Mouse (Mus musculus) lung, postnatal 14 days (tissue): ENCODE data around the gene Sdhc.

ENCODE experiments used
- DNase-seq: peaks from one replicate; pipeline ENCODE4 v3.0.0; 2021

The Sdhc gene

GRCm38 (mm10) chr1:171149974-171150760 is at the start of gene Sdhc, which contains the start of gene Mpz:
TSS of gene Sdhc (minus strand) at chr1:171150603.
TSS of gene Mpz (plus strand) at chr1:171150711.
- peak; percentile 96 for DNase-seq

GRCm38 (mm10) chr1:171199532-171199931 is 49.1 kb upstream of the Sdhc start:
- no peak for DNase-seq

DNA sequence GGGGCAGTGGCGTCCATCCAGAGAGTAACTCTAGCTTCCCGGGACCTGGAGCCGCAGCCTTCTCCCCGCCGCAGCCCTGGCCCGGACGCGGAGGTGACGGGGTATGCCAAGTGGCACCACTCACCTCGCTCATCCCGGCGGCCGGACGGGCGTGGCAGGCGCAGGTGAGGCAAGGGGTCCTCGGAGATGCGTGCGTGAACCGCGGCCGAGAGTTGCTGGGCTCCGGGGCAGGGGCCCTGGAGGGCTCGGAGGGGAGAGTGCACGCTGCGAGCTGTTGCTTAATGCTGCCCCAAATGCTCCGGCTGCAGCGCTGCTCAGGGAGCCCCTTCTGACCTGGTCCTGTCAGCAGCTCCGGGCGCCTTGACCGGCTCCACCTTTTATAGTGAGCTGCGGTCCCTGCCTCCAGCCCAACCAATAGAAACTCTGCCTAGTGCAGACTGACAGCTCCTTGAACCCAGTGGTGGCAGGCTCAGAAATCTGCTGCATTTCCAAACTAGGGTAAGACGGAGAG is 45.5 kb upstream of the Sdhc start, which contains the start of gene Pcp4l1:
TSS of gene Pcp4l1 (minus strand) at position 382 of the 511 bp plus-strand sequence.
- DNase-seq = peak; percentile 57

- no peak for DNase-seq
Measured at GRCm38 (mm10) chr1:171195046-171195822, 44.8 kb upstream of the Sdhc start.

DNA sequence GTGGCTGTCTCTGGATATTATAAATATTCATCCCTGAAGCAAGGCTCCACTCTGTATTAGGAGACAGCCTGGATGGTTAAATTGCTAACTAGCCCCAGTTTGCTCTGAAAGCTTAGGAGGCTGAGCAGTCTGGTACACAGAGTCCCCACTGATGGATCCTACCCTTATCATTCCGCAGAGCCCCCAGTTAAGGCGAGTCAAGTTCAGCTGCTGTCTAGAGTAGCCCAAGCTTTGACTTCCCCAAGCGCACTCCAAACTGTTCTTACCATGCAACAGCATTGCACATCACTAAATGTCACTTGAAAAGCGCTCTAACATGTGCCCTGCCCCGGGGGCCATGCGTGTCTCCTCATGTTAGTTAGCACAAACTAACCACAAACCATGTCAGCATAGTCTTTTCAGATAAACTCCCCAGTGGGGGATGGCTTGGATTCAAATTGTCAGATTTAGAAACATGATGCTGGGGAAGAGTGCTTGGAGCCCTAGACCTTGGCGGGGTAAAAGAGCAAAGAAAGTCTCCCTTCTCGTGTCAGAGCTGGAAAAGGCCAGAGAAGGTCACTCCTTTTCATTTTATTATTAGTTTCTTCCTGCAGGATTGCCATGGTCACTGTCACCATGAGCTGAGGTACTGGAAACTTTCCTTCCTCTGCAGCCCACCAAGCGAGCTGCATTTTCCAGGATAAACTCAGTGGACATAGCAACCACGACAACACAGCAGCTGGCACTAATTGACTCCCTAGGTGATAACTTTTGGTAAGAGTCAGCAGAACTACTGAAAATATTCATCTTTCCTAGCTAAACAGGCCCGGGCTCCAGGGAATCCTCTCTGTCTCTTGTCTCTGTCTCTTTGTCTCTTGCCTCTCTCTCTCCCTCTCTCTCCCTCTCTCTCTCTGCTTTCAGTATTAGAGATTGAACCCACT is 43.8 kb upstream of the Sdhc start:
- DNase-seq = no peak

DNA sequence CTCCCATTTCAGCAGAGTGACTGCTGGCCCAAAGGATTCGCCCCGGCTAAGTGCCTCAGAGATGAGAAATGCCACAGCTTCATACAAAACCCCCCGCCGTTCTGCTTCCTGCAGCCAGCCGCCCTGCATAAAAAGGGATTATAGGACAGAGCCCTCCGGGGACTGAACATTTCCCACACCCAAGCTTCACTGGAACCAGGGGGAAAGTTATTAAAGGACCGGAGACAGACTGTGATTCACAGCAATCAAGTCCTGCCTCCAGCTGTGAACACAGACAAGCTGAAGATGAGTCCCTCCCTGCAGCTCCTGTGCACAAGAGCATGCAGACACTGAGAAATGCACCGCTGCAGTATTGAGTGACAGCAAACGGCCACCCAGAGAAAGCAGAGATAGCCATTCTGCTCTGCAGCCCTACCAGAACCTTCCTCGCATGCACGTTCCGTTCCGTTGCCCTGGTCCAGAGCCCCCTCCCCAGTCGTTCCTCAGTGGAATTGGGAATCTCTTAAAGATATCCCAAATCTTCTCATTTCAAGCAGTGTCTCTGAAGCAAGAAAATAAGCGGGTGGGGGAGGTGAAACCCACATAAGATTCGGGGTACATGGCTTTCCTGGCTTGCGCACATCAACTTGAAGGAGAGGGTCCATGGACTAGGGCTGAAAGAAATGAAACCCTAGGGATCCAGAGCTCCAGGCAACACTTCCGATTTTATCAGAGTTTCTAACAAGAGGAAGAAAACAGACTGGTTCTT is 42.9 kb upstream of the Sdhc start:
- DNase-seq = no peak

DNA sequence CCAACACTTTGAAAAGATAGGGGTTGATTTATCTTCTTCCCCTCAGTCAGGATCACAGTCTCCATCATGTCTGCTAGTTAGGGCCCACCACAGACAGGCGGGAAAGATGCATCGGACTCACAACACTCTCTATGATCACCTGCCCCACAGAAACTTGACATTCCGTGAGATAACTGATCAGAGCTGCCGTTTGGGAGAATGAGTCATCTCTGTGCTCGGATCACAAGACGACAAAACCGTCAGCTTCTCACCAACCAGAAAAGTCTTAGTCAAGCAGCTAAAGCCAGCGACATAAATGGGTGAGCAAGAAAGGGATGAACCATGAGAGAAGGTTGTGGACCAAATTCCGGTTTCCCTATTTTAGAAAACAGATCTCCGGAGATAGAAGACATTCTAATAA is 41.9 kb upstream of the Sdhc start:
- no peak for DNase-seq

- DNase-seq = no peak
Measured at GRCm38 (mm10) chr1:171190832-171191231, 40.4 kb upstream of the Sdhc start.

DNA sequence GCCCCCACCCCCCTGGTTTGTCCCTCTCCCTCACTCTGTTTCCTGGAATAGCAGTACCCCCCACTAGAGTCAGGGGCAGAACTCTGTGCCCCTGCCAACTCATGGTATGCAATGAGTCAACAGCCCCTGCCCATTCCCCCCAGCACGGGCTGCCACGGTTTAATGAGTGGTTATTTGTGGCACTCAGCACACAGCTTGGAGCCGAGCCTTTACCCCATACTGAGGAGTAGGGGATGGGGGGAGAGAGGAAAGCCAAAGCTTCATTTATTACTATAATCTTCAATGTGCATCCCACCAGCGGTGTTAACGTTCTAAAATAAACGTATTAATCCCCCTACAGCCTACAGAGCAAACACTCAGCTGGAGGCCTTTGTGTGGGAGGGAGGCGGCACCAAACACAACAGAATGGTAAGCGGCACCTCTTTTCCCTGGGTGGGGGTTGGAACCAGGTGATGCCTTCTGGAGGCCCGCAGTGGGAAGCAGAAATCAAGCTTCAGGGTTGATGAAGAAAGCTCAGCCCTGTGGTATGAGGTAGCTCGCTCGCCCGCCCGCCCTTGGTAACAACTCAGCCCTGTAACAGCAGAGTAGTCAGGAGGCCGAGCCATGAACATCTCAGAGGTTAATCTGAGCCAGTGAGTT is 39.2 kb upstream of the Sdhc start:
- no peak for DNase-seq

DNA sequence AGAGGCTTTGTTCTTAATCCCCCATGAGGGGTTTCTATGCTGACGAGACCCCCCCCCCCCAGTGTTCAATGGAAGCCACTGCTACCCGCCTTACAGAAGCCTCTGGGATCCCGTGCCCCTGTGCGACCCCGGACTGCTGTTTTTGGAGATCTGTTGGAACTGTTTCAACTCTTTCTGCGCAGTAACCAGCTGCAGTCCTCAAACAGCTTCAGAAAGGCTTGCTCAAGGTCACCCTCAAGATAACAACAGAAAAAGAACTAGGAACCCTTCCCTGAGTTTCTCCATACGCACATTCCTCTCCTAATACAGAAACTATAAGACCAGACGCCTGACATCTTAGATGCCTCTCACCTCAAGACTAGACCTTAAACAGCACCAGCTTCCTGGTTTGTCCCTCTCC is 38.6 kb upstream of the Sdhc start:
- no peak for DNase-seq

DNA sequence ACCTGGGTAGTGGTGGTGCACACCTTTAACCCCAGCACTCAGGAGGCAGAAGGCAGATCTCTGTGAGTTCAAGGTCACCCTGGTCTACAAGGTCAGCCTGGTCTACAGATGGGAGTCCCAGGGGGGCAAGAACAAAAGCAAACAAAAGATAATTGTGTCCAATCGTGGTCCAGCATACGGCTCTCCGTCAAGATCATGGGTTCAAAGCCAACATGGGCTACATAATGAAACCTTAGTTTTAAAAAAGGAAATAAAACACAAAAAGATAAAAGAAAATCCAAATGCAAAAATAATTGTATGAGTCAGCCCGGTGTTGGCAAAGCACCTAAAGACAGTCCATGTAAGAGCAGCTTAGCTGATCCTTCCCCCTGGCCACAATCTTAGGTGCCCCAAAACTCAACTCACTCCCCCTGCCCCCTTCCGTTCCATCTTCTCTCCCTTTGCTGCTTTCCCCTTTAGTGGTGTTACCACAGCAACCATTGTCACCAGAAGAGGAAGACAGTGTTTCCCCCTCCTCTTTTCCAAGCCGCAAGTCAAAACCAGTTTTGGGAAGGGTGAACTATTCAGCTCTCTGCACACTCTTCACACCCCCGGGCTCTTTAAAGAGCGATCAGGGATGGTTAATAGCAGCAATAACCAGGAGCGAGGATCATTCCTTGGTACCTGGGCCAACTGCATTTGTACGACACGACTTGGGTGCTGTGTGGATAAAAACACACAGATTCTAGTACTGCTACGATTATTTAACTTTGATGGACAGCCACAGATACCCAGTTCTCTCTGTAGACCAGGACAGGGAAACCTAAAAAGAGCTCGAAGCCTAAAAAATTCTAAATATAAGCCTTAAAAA is 37.7 kb upstream of the Sdhc start:
- DNase-seq = no peak

DNA sequence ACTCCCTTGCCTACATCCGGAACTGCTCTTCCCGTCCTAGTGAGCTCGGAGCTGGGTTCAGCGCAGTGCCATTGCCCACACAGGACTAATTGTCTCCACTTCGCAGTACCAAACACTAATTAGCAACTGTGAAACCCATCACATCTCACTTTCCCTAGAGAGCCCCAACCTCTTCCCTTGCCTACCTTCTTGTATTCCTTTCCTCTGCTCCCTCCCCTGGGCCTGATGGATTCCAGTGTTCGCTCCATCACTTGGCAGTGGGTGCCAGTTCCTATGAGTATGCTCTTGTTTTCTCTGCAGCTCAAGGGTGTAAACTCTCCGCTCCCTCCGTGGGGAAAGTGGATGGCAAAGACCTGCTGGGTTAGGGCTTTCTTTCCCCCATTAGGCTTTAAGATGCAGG is 35.3 kb upstream of the Sdhc start:
- no peak for DNase-seq

DNA sequence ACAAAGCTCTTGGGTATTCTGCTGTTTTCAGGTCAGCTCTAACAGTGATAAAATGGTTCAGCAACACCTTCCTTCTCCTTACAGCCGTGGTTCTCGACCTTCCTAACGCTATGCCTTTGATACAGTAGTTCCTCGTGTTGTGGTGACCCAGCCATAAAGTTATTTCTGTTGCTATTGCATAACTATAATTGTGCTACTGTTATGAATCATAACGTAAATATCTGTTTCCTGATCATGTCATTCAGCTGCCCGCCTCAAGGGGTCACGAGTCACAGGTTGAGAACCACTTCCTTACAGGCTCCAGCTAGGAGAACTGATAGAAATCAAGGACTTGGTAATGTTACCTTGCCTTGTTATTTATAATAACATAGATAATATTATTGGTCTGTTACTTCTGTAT is 33.9 kb upstream of the Sdhc start:
- peak; percentile 66 for DNase-seq

- peak; percentile 35 for DNase-seq
Measured at GRCm38 (mm10) chr1:171183620-171184019, 33.2 kb upstream of the Sdhc start.

DNA sequence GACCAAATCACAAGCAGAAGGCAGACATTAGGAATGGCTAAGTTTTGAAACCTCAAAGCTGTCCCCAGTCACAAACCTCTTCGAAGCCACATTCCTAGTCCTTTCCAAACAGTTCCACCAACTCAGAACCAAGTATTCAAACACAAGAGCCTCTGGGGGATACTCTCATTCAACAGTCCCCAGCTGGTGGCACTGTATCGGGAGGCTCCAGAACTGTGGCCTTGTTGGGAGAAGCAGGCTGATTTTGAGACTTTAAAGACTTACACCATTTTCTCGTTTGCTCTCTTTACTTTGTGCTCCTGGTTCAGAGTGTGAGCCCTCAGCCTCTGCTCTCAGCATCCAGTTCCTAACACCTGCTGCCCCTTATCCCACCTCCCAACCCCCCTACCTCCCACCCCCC is 32.6 kb upstream of the Sdhc start:
- no peak for DNase-seq

- DNase-seq = no peak
Measured at GRCm38 (mm10) chr1:171179487-171180171, 29.2 kb upstream of the Sdhc start.

DNA sequence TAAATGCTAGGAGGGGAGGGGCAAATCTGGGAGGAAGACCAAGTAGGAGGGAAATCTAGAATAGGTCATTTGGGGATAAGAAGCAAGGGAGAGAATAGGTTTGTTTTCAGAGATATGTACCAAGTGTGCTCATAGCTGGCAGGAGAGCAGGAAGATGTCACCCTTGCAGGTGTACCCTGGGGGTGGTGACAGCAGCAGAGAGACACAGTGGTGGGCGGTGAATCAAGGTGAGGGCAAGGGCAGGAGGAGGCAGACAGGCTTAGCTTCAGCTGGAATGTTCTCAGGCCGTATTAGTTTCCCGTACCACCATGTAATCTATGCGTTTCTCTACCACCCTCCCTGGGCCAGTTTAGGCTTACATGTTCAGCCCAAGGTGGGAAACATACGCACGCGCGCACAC is 22.4 kb upstream of the Sdhc start:
- no peak for DNase-seq

GRCm38 (mm10) chr1:171171138-171171537 is 20.7 kb upstream of the Sdhc start:
- DNase-seq = no peak

- DNase-seq = no peak
Measured at GRCm38 (mm10) chr1:171169913-171170312, 19.5 kb upstream of the Sdhc start.

DNA sequence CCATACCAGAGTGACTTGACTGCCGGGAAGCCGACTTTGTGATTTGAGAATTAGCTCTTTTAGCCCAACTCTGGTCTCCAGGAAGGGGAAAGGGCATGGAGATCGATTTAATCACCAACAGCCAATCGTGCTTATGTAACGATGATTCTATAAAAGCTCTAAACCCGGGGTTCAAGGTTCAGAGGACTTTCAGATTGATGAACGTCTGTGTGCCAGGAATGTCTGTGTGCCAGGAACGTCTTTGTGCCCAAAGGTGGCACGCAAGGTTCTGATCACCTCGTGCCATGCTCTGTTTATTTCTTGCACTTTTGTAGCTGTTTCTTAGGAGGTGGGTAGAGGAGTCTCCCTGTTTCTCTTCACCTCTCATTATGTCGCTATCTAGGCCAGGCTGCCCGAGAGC is 18.5 kb upstream of the Sdhc start:
- DNase-seq = no peak
